Mouse (Mus musculus) ES-E14 (cell line): Measurements from ENCODE around the gene Cox11.

ENCODE experiments used
- CHD2 ChIP-seq: IDR thresholded peaks from 2 replicates; pipeline ENCODE4 v1.6.1; 2014; ENCODE audit warnings: mild to moderate bottlenecking, low read depth, low read length, inconsistent platforms
- HCFC1 ChIP-seq: IDR thresholded peaks from 2 replicates; pipeline ENCODE4 v1.6.1; 2012; ENCODE audit warnings: low read length, inconsistent platforms, borderline replicate concordance; ENCODE audit not compliant: insufficient read depth
- MAFK ChIP-seq: IDR thresholded peaks from 2 replicates; pipeline ENCODE4 v1.6.1; 2014; ENCODE audit warnings: mild to moderate bottlenecking, low read depth, low read length, inconsistent platforms; ENCODE audit not compliant: insufficient read depth
- ZC3H11A ChIP-seq: IDR thresholded peaks from 2 replicates; pipeline ENCODE4 v1.6.1; 2012; ENCODE audit warnings: low read depth, mild to moderate bottlenecking, inconsistent platforms, low read length, borderline replicate concordance
- ZNF384 ChIP-seq: IDR thresholded peaks from 2 replicates; pipeline ENCODE4 v1.6.1; 2012; ENCODE audit warnings: low read depth, low read length, inconsistent platforms

- TF ChIP-seq CHD2 (peak; percentile 99), ZNF384 (no peak), MAFK (no peak), ZC3H11A (no peak), HCFC1 (peak; percentile 65; the same call in 1 of the 2 replicates)
Measured at GRCm38 (mm10) chr11:90637440-90638311, at the start of gene Cox11, which contains the start of gene Stxbp4.
